Mouse (Mus musculus): ENCODE measurements around the gene Chst10. TPM values are rescaled to one million over a fixed set of nuclear protein-coding genes. Genes with fewer than 3 reads are reported as not detected.

Gene Chst10
- total and polyA plus RNA-seq, 3 experiments, result 5.1 to 9.5 (median 7.3) TPM

- H3K4me1 ChIP-seq (ENCODE audit: control insufficient read depth in 1 of 2, insufficient read depth in 2 of 2), result peaks cover 0 to 6% of the 10 kb centered on the region in 2 experiments; a peak in 2 of 4 replicates
- no peak overlapping the region for H3K4me2 ChIP-seq (ENCODE audit: insufficient read depth, low read depth, poor library complexity, severe bottlenecking)
- H3K9ac ChIP-seq (ENCODE audit: insufficient read depth, low read depth), result no peak overlapping the region
- no peaks in the 10 kb centered on the region; the same call in 1 of the 2 replicates for H3K79me2 ChIP-seq (replicated peaks; ENCODE audit: control insufficient read depth, extremely low read depth, insufficient read depth, poor library complexity, severe bottlenecking)
- no peak for DNase-seq (ENCODE audit: extremely low read depth)
- dilution Hi-C loops (cut with MboI; ENCODE audit: extremely low pct_ligation_motif_present, extremely low pct_unique_long_range_greater_than_20kb, low sequenced_read_pairs), result no loop called here
- in situ Hi-C loops (cut with MboI; ENCODE audit: low pct_ligation_motif_present, low pct_unique_long_range_greater_than_20kb, low sequenced_read_pairs), result no loop called here
- no peak for TF ChIP-seq JUN (IDR thresholded peaks at IDR 0.05; ENCODE audit: insufficient read depth, low read depth, low read length)
- no peak for TF ChIP-seq SIN3A (IDR thresholded peaks at IDR 0.05; ENCODE audit: low read length)
- no peak for TF ChIP-seq MXI1 (IDR thresholded peaks at IDR 0.05; ENCODE audit: low read depth, low read length)
- TF ChIP-seq NELFE (IDR thresholded peaks at IDR 0.05; ENCODE audit: low read depth, low read length), result no peak
- TF ChIP-seq CHD1 (IDR thresholded peaks at IDR 0.05; ENCODE audit: low read depth, low read length), result no peak
- TF ChIP-seq MAZ (IDR thresholded peaks at IDR 0.05; ENCODE audit: low read depth, low read length), result no peak
- no peak for TF ChIP-seq USF1 (IDR thresholded peaks at IDR 0.05; ENCODE audit: low read depth, low read length)
- TF ChIP-seq ZMIZ1 (IDR thresholded peaks at IDR 0.05; ENCODE audit: low read depth, low read length), result no peak
- TF ChIP-seq POLR2AphosphoS2 (IDR thresholded peaks at IDR 0.05; ENCODE audit: low read depth, low read length), result no peak
- TF ChIP-seq USF2 (conservative IDR thresholded peaks at IDR 0.05; ENCODE audit: low read depth, low read length), result no peak
- no peak for TF ChIP-seq ZNF384 (IDR thresholded peaks at IDR 0.05; ENCODE audit: low read depth, low read length)
- TF ChIP-seq E2F4 (IDR thresholded peaks at IDR 0.05; ENCODE audit: insufficient replicate concordance, low read depth, low read length), result no peak
- H3K36me3 ChIP-seq (replicated peaks in 1 of 2; ENCODE audit: control insufficient read depth in 1 of 2, insufficient read depth in 1 of 2, low read length in 1 of 2), result no peaks in the 10 kb centered on the region
- H3K27me3 ChIP-seq (replicated peaks), result no peaks in the 10 kb centered on the region
- no peaks in the 10 kb centered on the region for H3K9me3 ChIP-seq (replicated peaks; ENCODE audit: low read length)
- H3K4me3 ChIP-seq (replicated peaks in 1 of 3; ENCODE audit: low read depth in 2 of 3, low read length in 2 of 3, poor library complexity in 1 of 3), result no peak overlapping the region
- no peak overlapping the region for H3K27ac ChIP-seq (ENCODE audit: insufficient read depth, low read depth)
These were observed 47.3 kb downstream of the Chst10 start for GRCm38 (mm10) chr1:38850650-38851049.

- Histone ChIP-seq H3K9me3 (replicated peaks; ENCODE audit: low read length) (no peaks in the 10 kb centered on the region), H3K79me2 (replicated peaks; ENCODE audit: control insufficient read depth, extremely low read depth, insufficient read depth, poor library complexity, severe bottlenecking) (no peaks in the 10 kb centered on the region; the same call in 1 of the 2 replicates), H3K36me3 (replicated peaks in 1 of 2; ENCODE audit: control insufficient read depth in 1 of 2, insufficient read depth in 1 of 2, low read length in 1 of 2) (no peaks in the 10 kb centered on the region), H3K27ac (ENCODE audit: insufficient read depth, low read depth) (no peak overlapping the region), H3K4me2 (ENCODE audit: insufficient read depth, low read depth, poor library complexity, severe bottlenecking) (no peak overlapping the region), H3K4me3 (replicated peaks in 1 of 3; ENCODE audit: low read depth in 2 of 3, low read length in 2 of 3, poor library complexity in 1 of 3) (no peak overlapping the region), H3K4me1 (ENCODE audit: control insufficient read depth in 1 of 2, insufficient read depth in 2 of 2) (peaks cover 0 to 6% of the 10 kb centered on the region in 2 experiments; a peak in 2 of 4 replicates), H3K27me3 (replicated peaks) (no peaks in the 10 kb centered on the region), H3K9ac (ENCODE audit: insufficient read depth, low read depth) (no peak overlapping the region)
- TF ChIP-seq MAZ (IDR thresholded peaks at IDR 0.05; ENCODE audit: low read depth, low read length), result no peak
- no peak for TF ChIP-seq IRF4 (IDR thresholded peaks at IDR 0.05; ENCODE audit: low read depth, low read length)
- TF ChIP-seq HCFC1 (IDR thresholded peaks at IDR 0.05; ENCODE audit: low read depth, low read length), result no peak
- no peak for TF ChIP-seq ETS1 (conservative IDR thresholded peaks at IDR 0.05; ENCODE audit: low read depth, low read length)
- TF ChIP-seq RCOR1 (conservative IDR thresholded peaks at IDR 0.05; ENCODE audit: low read depth, low read length), result no peak
- TF ChIP-seq GABPA (IDR thresholded peaks at IDR 0.05; ENCODE audit: insufficient replicate concordance, low read depth, low read length), result no peak
- TF ChIP-seq POLR2AphosphoS2 (IDR thresholded peaks at IDR 0.05; ENCODE audit: low read depth, low read length), result no peak
- TF ChIP-seq CTCF (conservative IDR thresholded peaks at IDR 0.05 in 1 of 2, IDR thresholded peaks at IDR 0.05 in 1 of 2; ENCODE audit: low read depth in 2 of 2, low read length in 2 of 2), result no peak
- TF ChIP-seq NRF1 (IDR thresholded peaks at IDR 0.05; ENCODE audit: low read depth, low read length), result no peak
- no peak for TF ChIP-seq USF1 (IDR thresholded peaks at IDR 0.05; ENCODE audit: low read depth, low read length)
- TF ChIP-seq USF2 (conservative IDR thresholded peaks at IDR 0.05; ENCODE audit: low read depth, low read length), result no peak
- no peak for TF ChIP-seq CHD1 (IDR thresholded peaks at IDR 0.05; ENCODE audit: low read depth, low read length)
- no peak for TF ChIP-seq ZKSCAN1 (IDR thresholded peaks at IDR 0.05; ENCODE audit: borderline replicate concordance, low read depth, low read length)
- TF ChIP-seq SIN3A (IDR thresholded peaks at IDR 0.05; ENCODE audit: low read length), result no peak
- no peak for TF ChIP-seq SMC3 (IDR thresholded peaks at IDR 0.05; ENCODE audit: low read depth, low read length)
- TF ChIP-seq TBP (conservative IDR thresholded peaks at IDR 0.05; ENCODE audit: low read depth, low read length), result no peak
- in situ Hi-C loops (cut with MboI; ENCODE audit: low pct_ligation_motif_present, low pct_unique_long_range_greater_than_20kb, low sequenced_read_pairs) (no loop called here), dilution Hi-C loops (cut with MboI; ENCODE audit: extremely low pct_ligation_motif_present, extremely low pct_unique_long_range_greater_than_20kb, low sequenced_read_pairs) (no loop called here)
- DNase-seq (ENCODE audit: extremely low read depth), result no peak
These were observed 49.3 kb downstream of the Chst10 start for GRCm38 (mm10) chr1:38848451-38849289.

Data from CH12.LX (cell line).